Mouse (Mus musculus): Measurements from ENCODE around the gene Vmac.
A peak's percentile ranks its signal among the peaks of the same experiment; 100 is the strongest.

Vmac gene

DNA sequence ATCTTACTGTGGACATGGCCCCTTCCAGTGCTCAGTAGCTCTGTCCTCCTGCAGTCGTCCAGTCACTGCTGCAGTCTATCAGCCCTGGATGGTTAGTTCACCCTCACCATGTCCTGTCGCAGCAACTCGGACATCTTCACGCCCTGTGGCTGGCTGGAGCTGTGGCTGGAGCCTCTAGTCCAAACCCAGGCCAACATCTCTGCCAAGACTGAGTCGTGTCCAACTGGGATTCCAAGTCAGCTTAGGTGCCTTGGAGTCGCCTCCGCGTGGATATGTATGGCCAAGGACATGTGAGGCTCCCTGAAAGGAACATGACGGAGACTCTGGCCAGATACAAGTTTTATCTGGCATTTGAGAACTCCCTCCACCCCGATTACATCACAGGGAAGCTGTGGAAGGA lies 20.4 kb upstream of the Vmac start:
- no peak for DNase-seq

DNA sequence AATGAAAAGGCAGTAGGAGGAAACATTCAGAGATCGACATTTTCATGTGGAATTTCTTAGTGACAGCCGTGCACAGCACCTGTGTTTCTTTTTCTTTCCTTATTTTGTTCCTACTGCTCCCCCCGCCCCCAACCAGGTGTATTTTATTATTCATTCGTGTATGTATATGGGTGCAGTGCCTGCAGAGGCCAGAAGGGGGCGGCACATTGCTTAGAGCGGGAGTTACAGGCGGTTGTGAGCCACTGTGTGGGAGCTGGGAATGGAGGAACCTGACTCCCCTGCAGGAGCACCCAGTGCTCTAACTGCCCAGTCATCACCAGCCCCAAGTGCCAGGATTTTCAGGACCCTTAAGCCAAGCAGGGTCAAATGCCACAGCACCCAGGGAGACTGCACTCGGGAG lies 18.7 kb upstream of the Vmac start:
- DNase-seq: no peak

DNA sequence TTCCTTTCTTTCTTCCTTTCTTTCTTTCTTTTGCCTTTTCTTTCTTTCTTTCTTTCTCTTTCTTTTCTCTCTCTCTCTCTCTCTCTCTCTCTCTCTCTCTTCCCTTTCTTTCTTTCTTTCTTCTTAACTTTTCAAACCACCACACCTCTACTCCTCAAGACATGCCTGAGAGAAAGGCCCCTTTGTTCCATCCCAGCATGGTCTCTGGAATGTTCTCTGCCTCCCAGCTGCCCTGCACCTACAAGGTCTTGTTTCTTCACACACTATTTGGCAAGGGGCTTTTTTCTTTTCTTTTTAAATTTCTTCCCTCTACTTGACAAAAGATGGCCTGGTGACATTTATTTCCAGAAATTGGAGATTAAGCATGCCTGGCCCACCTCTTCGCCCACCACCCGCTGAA lies 11.8 kb upstream of the Vmac start:
- no peak for DNase-seq

DNA sequence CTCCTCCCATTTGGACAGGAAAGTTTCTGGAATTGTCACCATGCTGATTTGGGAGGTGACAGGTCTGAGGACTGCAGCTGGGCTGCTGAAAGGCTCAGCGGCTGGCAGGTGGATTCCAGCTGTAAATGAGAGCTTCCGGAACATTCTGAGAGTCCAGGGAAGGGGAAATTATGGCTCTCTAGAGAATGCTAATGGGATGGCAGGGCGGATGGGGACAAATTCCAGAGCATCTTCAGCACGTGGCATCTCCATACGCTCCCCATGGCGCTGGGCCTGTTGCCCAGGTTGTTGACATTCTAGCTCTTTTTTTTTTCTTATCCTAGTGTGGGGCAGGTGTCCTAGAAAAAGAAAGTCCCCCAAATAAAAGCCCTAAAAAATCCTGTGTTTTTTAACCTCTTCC lies 11.3 kb upstream of the Vmac start:
- peak; percentile 53 for DNase-seq

DNA sequence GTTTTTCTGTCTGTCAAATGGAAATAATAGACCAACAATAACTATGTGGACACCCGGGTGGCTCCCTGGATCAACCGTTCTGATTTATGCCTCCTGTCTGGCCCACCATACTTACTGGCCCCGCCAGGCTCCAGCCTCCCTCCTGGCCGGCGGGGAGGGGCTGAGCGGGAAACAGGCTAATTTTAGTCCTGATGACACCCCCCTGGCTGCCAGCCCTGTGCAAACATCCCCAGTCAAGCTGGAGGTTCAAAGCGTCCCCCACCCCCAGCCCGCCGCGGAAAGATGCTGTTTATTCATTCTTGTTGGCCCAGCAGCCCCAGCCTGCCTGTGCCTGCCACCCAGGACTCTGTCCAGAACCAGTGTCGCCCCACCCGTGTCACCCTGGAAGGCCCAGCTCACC lies 10.3 kb upstream of the Vmac start:
- DNase-seq: no peak

DNA sequence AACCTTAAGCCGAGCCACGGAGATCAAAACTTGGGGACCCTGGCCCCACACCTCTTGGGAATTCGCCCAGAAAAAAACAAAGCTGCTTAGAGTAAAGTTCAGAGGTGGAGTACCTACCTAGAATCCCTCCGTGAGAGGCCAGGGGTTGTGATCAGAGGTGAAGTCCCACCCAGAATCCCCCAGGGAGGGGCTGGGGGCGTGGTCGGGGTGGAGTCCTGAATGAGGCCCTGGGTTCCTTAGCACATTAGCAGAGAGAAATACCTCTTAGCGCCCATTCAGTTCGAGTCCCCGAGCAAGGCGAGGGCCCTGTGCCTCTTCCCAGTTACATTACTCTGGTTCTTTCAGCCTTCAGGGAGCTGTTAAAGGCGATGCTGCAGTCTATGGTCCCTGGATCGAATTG lies 9.8 kb upstream of the Vmac start:
- no peak for DNase-seq

DNA sequence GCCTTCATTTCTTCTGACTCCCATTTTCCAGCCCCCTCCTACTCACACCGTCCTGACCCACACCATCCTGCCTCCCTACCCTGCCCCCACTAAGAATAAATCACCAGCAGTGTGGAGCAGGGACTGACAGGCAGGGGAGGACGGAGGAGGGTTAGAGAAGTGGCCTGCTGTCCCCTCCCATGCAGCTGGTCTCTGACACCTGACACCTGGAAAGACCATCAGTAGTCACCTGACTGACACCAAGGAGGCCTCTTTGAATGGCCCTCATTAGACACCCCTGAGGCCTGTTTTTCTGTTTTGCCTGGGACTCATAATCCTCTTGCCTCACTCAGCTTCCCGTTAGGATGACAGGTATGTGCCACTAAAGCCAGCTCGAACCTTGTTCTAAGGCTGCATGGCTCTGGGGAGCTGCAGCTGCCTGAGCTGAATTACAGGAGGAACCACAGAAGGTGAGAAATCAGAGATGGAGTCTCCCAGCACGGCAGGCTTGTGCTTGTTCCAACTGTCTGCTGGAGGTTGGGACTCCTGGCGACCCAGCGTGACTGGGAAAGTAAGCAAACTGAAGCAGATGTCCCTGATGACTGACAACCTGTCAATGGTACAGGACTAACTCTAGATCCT lies 9.3 kb upstream of the Vmac start:
- DNase-seq: no peak

DNA sequence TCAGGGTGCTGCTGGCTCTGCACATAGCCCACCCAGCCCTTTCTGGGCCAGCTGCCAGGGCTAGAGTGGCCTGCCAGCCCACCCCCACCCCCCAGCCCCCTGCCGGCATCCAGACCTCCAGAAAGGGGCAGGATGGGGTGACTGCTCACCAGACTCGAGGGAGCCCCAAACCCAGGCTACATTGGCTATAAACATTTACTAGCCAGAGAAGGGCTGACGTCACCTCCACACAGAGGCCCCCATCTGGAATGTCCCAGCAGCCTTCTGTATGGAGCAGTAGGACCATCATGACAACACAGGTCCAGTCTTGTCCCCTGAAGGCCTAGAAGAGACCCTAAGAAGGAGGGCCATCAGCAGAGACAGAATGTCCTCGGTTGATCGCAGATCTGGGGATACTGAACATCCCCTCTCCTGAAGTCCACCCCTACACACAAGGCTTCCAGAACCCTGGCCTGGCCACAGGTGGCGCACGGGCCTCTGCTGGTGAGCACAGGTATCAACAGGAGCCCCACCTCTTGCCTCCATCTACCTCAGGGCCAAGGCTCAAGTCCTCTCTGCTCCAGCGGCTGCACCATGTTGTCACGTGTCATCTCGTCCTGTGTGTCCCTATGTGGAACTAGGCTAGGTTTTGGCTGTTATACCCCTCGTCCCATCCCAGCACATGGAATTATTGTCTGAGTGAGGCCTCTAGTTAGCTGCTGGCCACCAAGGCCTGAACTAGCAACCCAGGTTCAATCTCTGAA lies 5.8 kb upstream of the Vmac start:
- DNase-seq: no peak

DNA sequence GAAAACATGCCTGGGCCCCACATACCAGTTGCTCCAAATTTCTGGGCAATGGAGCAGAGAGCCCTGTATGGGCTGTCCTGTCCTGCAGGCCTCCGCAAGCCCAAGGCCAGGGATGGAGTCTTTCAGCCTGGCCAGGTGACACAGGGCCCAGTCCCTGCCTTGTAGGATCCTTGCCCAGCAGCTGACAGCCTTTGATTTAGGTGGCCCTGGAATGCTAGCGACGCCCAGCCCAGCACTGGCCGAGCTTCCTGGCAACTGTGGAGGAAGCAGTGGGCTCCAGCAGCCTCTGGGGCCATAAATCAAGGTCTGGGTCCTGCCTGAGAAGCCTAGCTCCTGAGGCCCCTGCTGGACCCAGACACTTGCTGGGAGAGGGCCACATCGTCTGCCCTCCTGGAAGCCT lies 4.6 kb upstream of the Vmac start:
- DNase-seq: peak; percentile 60

DNA sequence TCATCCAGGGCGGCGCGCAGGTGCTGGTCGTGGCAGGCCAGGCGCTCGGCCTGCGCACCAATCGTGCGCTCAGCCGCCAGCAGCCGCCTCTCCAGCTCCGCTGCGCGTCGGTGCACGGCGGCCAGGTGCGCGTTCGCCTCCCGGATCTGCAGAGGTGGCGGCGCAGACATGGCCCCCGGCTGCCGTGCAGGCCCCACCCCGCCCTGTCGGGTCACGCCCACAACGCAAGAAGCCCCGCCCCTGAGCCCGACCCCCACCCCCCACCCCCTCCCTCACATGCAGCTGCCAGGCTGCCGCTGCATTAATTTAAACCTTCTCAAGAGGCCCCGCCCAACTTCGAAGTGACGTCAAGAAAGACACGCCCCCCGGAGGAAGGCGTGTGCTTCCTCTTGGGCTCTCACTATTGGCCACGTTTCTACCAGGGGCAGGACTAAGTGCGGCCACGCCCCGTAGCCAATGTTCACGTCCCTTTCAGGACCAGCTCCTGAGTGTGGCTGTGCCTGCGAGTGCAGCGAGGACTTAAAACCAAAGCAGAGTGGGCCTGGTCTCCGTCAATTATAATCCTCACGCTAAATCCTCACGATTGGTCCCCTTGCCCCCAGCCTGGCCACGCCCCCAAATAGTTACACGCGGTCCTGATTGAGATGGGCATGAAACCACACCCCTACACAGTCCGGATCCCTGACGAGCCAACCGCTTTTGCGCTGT lies 1.0 kb downstream of the Vmac start:
- peak; percentile 100 for DNase-seq

DNA sequence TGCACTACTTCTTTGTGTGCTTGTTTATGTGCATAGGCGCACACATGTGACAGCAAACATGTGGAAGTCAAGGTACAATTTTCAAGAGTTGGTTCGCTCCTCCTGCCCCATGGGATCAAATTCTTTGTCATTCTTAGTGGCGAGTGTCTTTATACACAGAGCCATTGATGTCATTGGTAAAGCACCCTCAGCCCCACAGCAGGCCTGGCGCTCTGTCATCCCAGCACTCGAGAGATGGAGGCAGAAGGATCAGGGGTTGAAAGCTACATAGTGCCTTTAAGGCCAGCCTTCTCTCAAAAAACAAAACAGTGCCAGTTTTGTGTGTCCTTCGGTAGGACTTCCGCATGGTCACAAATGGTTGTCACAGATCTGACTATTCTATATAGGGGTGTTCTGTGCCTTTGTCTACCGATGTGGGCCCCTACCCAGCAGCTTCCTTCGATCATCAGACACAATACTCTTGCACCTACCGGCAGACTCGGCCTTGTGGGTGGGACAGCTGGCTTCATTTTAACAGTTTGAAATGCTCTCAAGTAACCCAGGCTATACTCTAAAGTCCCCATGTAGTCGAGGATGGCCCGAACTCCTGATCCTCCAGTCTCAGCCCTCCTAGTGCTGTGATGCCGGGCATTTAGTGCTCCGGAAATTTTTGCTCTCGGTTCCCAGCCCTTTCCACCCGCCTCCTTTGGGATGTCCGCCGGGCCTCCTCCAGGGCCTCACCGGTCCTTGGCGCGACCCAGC lies 1.7 kb downstream of the Vmac start:
- no peak for DNase-seq

DNA sequence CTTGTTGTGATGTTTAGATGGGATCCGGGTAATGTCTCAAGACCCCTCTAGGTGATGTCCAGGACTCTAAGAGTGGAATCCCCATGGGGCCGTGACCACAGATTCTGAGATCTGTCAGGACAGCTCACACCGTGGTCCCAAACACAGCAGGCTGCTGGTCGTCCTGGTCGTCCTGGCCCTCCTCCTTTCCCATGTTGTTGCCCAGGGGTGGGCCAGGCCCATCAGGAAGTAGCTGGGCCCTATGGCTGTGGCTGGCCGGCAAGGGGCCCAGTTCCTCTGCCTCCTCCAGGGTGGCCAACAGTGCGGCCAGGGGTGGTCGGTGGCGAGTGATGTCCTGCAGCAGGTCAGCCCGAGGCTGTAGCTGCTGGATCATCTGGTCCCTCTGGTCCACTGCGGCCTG lies 2.5 kb downstream of the Vmac start:
- no peak for DNase-seq

DNA sequence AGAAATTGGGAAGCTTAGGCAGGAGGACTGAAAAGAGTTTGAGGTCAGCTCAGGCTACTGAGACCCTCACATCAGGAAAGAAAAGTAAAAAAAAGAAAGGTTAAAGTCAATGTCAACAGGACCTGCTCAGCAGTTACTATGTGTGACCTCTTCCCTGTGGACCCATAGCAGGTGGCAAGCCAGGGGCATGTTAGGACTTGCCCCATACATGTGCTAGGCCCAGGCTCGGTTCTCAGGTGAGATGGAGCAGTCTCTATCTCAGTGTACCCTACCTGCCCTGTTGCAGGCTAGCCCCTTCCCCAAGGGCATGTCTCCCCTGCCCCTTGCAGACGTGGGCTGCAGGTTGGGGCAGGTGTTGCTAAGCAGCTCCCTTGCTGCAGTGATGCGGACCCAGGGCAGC lies 8.1 kb downstream of the Vmac start:
- no peak for DNase-seq

DNA sequence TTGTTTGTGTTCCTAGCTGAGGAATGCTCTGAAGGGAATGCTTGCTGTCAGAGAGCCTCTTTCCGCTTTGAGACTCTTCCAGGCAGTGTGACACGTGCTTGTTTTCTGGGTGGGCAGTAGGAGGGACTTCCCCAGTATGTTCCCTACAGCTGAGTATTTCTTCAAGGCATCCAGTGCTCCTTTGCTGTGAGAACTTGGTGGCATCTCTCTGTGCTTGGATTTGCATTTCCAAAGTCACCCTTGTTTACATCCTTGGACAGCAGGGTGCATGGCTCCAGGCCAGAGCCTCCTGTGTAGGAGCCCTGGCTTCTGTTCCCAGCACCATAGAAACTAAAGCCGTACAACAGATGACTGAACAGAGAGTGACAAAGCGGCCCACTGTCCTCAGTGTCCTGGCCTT lies 9.1 kb downstream of the Vmac start:
- DNase-seq: no peak

DNA sequence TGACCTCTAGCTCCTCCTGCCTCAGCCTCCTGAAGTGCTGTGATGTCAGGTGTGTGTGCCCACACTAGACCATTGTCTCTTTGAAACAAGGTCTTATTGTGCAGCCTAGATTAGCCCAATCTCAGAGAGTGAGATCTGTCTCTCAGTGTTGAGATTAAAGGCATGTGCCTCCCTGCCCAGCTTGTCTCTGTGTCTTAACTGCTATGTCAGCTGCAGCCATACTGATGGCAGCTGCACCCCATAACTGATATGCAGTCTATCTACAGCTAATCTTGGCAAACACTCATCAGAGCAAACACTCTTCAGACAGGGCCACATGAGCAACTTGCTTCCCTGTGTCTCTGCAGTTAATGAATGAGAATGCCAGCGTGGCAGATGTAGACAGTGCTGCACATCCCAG lies 11.3 kb downstream of the Vmac start:
- no peak for DNase-seq

DNA sequence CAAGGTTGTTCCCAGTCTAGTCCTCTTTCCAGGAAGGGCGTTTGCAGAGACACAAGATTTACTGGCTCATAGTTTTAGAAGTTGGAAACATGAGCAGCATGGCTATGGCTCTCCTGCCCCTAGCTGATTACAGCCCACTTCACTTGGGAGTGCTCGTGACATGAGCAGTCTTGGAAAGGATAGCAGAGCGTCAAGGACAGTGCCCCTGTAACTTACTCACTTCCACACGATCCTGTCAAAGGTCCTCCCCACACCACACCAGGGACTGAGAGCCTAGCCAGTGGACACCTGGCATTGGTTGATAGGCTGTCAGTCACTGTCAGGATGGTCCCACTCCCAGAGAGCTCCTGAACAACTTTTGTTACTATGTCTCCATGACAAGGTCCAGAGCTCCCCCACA lies 14.8 kb downstream of the Vmac start:
- no peak for DNase-seq

DNA sequence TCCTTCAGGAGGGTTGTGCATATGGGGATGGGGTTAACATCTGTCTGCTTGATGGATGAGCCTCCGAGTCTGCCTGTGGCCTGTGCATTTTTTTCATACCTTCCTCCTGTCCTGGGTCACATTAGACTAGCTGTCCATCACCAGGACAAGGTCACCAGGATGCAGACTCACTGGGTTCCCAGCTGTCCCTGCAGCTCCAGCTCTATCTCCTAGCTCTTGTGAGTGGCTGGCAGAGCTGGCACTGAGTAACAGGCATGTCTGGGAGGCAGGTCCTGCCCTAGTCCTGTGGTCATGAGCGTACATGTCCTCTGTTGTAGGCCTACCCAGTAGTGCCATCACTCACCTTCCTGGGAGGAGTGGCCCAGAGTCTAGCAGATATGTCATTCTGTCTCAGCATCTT lies 17.4 kb downstream of the Vmac start:
- no peak for DNase-seq

DNA sequence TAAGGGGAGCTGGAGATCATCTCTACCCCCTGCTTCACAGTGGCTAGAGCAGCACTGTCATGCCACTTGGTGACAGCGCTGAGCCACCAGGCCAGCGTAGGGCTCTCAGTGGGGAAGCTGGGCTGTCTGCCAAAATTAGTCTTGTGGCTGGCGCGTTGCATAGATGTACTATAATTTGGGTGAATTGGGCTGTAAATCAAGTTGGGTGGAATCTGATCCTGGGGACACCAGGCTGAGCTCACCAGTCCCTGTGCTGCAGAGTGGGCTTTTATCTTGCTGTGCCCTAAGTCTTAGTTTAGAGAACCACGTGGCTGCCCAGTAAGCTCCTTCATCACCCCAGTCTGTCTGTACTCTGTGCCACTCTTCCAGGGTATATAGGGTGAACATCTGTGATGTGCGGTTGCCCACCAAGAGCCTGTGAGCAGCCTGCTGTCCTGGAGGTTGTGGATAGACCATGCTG lies 23.9 kb downstream of the Vmac start:
- DNase-seq: peak; percentile 44

DNA sequence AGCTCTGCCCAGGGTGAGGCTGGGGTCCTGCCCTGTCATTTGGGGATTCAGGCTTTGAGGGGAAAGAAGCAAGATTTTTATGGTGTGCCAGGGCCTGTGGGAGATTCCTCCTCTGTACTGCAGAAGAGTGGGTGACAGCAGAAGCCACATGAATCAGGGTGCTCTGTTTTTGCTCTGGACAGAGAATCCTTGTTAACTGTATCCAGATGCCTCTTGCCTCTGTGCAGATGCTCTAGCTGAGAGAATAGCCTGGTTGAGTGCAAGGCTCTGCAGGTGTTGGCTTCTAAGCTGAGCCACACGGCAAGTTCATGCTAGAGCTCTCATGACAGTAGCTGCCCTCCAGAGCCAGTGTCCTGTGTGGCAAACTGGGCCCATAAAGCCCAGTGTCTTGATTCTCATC lies 24.4 kb downstream of the Vmac start:
- no peak for DNase-seq

DNA sequence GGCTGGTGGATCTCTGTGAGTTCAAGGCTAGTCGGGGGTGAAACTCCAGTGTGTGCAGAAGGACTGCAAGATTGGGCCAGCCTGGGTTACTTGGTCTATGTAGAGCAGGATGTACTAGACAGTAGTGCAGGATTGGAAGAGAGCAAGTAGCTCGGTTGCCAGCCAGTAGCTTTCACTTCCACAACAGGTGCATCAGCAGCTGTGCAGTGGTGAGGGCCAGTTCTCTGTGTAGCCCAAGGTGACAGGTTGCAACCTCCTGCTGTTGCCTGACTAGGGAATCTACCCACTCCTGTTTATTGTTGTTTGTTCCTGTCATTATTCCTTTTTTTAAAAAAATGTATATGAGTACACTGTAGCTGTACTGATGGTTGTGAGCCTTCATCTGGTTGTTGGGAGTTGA lies 29.1 kb downstream of the Vmac start:
- DNase-seq: no peak

DNA sequence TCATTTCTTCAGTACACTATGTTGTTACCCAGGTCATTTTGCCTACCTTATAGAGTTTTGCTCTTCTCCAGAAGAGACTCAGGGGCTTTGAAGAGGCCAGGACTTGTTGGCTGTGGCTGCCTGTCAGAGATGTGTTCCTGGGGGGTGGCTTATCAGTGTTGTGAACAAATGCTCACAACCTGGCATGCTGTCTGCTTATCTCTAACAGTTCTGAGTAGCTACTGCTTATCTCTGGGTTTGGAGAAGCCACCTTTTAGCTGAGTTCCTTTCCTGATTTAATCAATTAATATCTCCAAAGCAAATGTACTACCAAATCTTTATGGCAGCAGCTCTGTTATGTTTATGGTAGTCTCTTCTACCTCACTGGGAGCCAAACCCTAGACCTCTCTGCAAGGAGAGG lies 29.8 kb downstream of the Vmac start:
- DNase-seq: no peak

DNA sequence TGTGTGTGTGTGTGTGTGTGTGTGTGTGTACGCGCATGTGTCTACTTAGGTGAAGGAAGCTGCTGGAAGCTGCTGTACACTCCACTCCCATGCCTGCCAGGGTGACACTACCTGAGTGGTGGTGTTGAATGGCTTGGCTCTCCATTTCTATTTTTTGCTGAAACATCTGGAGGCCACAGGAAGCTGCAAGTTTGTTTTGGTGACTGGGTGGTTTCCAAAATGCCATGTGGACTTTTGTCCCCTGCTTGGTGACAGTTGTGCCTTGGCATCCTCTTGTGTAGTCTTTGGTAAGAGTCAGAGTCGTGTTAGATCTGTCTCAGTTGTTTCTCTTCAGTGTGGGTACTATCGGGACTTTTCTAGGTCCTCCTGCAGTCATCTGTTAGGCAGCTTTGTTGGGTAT lies 31.0 kb downstream of the Vmac start:
- DNase-seq: no peak

DNA sequence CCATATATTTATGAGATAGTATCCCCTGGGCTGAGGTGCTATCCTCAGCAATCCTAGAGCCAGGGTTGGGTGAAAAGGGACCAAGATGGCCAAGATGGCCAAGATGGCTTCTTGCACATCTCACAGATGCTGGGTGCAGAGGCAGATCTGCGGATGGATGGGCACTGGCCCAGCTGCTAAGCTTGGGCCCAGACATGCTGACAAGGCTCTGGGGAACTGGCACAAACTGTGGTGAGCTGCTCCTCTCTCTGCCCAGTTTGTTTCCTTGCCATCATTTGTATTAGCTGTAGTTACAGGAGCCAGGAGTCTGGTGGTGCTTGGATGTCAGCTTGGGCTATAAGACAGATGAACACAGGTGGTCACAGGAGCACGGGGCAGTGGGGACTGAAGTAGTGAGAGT lies 33.2 kb downstream of the Vmac start:
- DNase-seq: no peak

All from kidney, adult 9 months (tissue).